Mouse (Mus musculus): ENCODE data around the gene Qpct.

- TF ChIP-seq CTCF (IDR thresholded peaks at IDR 0.05; ENCODE audit: extremely low read depth, insufficient read depth, insufficient read length, insufficient replicate concordance) (no peak), POLR2A (IDR thresholded peaks at IDR 0.05; ENCODE audit: low read depth, low read length) (no peak)
These were observed 57.9 kb downstream of the Qpct start for GRCm38 (mm10) chr17:79109576-79109975.

Data from spleen, adult 2 months (tissue).